Mouse (Mus musculus) liver, embryonic 14.5 days (tissue): Measurements from ENCODE around the gene Olfr659.

ENCODE experiments used
- CTCF ChIP-seq: IDR thresholded peaks from 2 replicates; pipeline ENCODE4 v1.5.1; 2016; ENCODE audit warnings: antibody characterized with exemption, low read depth, control low read depth
- EP300 ChIP-seq: IDR thresholded peaks from 2 replicates; pipeline ENCODE4 v1.6.1; 2016; ENCODE audit warnings: antibody characterized with exemption, low read depth

DNA sequence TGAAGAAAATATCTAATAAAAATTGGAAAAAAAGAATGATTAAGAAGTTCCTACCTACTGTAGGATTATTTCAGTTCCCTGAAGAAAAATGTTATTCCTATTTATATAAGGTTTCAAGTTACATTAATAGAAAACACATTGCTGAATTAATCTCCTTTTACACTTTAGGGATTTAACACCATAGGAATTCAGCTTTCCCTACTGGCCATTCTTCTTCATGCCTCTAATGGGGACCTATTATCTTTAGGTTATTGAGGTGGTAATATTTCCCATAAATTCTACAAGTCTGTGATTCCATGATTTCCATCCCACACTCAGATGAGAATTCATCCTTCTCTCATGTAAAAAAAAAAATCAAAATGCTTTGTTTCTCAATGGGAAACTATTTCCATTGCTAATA lies 42.1 kb upstream of the Olfr659 start, which contains the start of gene Olfr657:
- TF ChIP-seq CTCF (no peak), EP300 (no peak)
